Mouse (Mus musculus): ENCODE data around the gene Hdgf.

- no peak for TF ChIP-seq CTCF (IDR thresholded peaks at IDR 0.05; ENCODE audit: insufficient read depth, low read length)
- TF ChIP-seq POLR2A (IDR thresholded peaks at IDR 0.05; ENCODE audit: borderline replicate concordance, extremely low read depth, low read depth, low read length): no peak
Measured at GRCm38 (mm10) chr3:87943586-87943985, 37.5 kb downstream of the Hdgf start.
